Mouse (Mus musculus): ENCODE data around the gene Abcb4. TPM values are rescaled to one million over a fixed set of nuclear protein-coding genes. Genes with fewer than 3 reads are reported as not detected.

Abcb4 gene
- polyA plus RNA-seq (2015; fragmentation: Nextera tagmentation; extraction: Ambion mirVana): 3.4 and 4.1 TPM in 2 replicates

GRCm38 (mm10) chr5:8893300-8894103 lies at the start of gene Abcb4:
Abcb4 (plus strand) TSS chr5:8893717.

GRCm38 (mm10) chr5:8996686-8997512 lies 103.4 kb downstream of the Abcb4 start, which contains the start of gene Crot:
Crot (minus strand) TSS chr5:8997324.

Other genes starting within 250 kb of the Abcb4 start
- gene Abcb1a, start 233.6 kb upstream of the Abcb4 start, polyA plus RNA-seq (2015; fragmentation: Nextera tagmentation; extraction: Ambion mirVana): 3.7 and 3.8 TPM in 2 replicates
- 87.7 and 197 TPM in 2 replicates for gene Abcb1b, start 95.6 kb upstream of the Abcb4 start, polyA plus RNA-seq (2015; fragmentation: Nextera tagmentation; extraction: Ambion mirVana)
- 60.9 and 73.6 TPM in 2 replicates for gene Crot, start 103.6 kb downstream of the Abcb4 start, polyA plus RNA-seq (2015; fragmentation: Nextera tagmentation; extraction: Ambion mirVana)
- 47.7 and 68.4 TPM in 2 replicates for gene Tmem243, start 207.0 kb downstream of the Abcb4 start, polyA plus RNA-seq (2015; fragmentation: Nextera tagmentation; extraction: Ambion mirVana)